Mouse (Mus musculus) CD4-positive helper T cell, adult 2 months (primary cell): ENCODE results near the gene Ntpcr.

Experiments
- DNase-seq: peaks from one replicate; pipeline ENCODE4 v3.0.0-alpha.2; 2012; ENCODE audit warnings: low read depth, missing footprints, low spot score

Gene Ntpcr

GRCm38 (mm10) chr8:125773281-125773803, 43.6 kb downstream of the Ntpcr start:
- no peak for DNase-seq

- no peak for DNase-seq
These were observed 45.3 kb downstream of the Ntpcr start for GRCm38 (mm10) chr8:125775031-125775430.

- no peak for DNase-seq
These were observed 46.6 kb downstream of the Ntpcr start for GRCm38 (mm10) chr8:125776314-125776713.

- no peak for DNase-seq
These were observed 47.0 kb downstream of the Ntpcr start for GRCm38 (mm10) chr8:125776800-125777199.

- DNase-seq: no peak
These were observed 47.9 kb downstream of the Ntpcr start for GRCm38 (mm10) chr8:125777478-125778164.

- DNase-seq: no peak
These were observed 49.2 kb downstream of the Ntpcr start for GRCm38 (mm10) chr8:125778919-125779318.

GRCm38 (mm10) chr8:125779656-125780055, 49.9 kb downstream of the Ntpcr start:
- no peak for DNase-seq

GRCm38 (mm10) chr8:125782161-125782560, 52.4 kb downstream of the Ntpcr start:
- DNase-seq: no peak

GRCm38 (mm10) chr8:125786886-125787285, 57.1 kb downstream of the Ntpcr start:
- no peak for DNase-seq

GRCm38 (mm10) chr8:125792816-125793455, 63.2 kb downstream of the Ntpcr start:
- no peak for DNase-seq

GRCm38 (mm10) chr8:125795341-125795740, 65.6 kb downstream of the Ntpcr start:
- no peak for DNase-seq

- DNase-seq: no peak
These were observed 67.2 kb downstream of the Ntpcr start for GRCm38 (mm10) chr8:125796970-125797369.
